Mouse (Mus musculus) hindbrain, embryonic 16.5 days (tissue): ENCODE results near the gene Cln6. TPM values are rescaled to one million over a fixed set of nuclear protein-coding genes. Genes with fewer than 3 reads are reported as not detected.
"Not testable (repeated sequence)": the region's sequence is repeated elsewhere in the genome, so short reads cannot be mapped to it uniquely, and the experiment has no call there.

ENCODE experiments used
- ATAC-seq: fragments of 200-750 bp; cut with Nextera tagmentation; 2 replicates; pipeline ENCODE4 v1.8.0; 2017; ENCODE audit warnings: moderate TSS enrichment, moderate library complexity
- H3K27ac ChIP-seq: fragments of 300-500 bp; sonication (generic); 2 replicates; pipeline ENCODE4 v1.5.1; 2014; ENCODE audit warnings: low read depth, mild to moderate bottlenecking, control low read depth, low read length, moderate library complexity
- H3K27me3 ChIP-seq: fragments of 300-500 bp; sonication (generic); replicated peaks from 2 replicates; pipeline ENCODE4 v1.6.1; 2014; ENCODE audit warnings: low read length; ENCODE audit not compliant: control insufficient read depth, insufficient read depth
- H3K36me3 ChIP-seq: fragments of 300-500 bp; sonication (generic); 2 replicates; pipeline ENCODE4 v1.6.1; 2014; ENCODE audit warnings: mild to moderate bottlenecking, low read length, moderate library complexity, mixed read lengths; ENCODE audit not compliant: control insufficient read depth, insufficient read depth
- H3K4me1 ChIP-seq: fragments of 300-500 bp; sonication (generic); 2 replicates; pipeline ENCODE4 v1.6.1; 2014; ENCODE audit warnings: low read depth, low read length; ENCODE audit not compliant: control insufficient read depth, insufficient read depth
- H3K4me2 ChIP-seq: fragments of 300-500 bp; sonication (generic); 2 replicates; pipeline ENCODE4 v1.6.1; 2014; ENCODE audit warnings: mild to moderate bottlenecking, low read length, control low read depth, moderate library complexity
- H3K4me3 ChIP-seq: fragments of 300-500 bp; sonication (generic); 2 replicates; pipeline ENCODE4 v1.5.1; 2014; ENCODE audit warnings: mild to moderate bottlenecking, low read length, control low read depth, moderate library complexity
- H3K9ac ChIP-seq: fragments of 300-500 bp; sonication (generic); 2 replicates; pipeline ENCODE4 v1.6.1; 2014; ENCODE audit warnings: low read depth, mild to moderate bottlenecking, control low read depth, low read length, moderate library complexity
- H3K9me3 ChIP-seq: fragments of 300-500 bp; sonication (generic); 2 replicates; pipeline ENCODE4 v1.6.1; 2014; ENCODE audit warnings: mild to moderate bottlenecking, low read length, moderate library complexity; ENCODE audit not compliant: control insufficient read depth
- WGBS: fragments of 180-500 bp; shearing (Covaris S2); extraction: QIAGEN DNeasy Blood & Tissue Kit; methylation state at CpG from one replicate; pipeline ENCODE4 v1.1.7; 2014; 5-methylcytosine and 5-hydroxymethylcytosine counted together
- polyA plus RNA-seq: library from polyadenylated mRNA; unstranded; fragments of >200 nt; fragmentation: Nextera tagmentation; extraction: Ambion mirVana; gene quantifications from 2 replicates; pipeline ENCODE4 v1.2.1, GENCODE M21; 2015

Gene Cln6
- polyA plus RNA-seq, 1 experiment from 2014 or later, result 6.7 TPM

DNA sequence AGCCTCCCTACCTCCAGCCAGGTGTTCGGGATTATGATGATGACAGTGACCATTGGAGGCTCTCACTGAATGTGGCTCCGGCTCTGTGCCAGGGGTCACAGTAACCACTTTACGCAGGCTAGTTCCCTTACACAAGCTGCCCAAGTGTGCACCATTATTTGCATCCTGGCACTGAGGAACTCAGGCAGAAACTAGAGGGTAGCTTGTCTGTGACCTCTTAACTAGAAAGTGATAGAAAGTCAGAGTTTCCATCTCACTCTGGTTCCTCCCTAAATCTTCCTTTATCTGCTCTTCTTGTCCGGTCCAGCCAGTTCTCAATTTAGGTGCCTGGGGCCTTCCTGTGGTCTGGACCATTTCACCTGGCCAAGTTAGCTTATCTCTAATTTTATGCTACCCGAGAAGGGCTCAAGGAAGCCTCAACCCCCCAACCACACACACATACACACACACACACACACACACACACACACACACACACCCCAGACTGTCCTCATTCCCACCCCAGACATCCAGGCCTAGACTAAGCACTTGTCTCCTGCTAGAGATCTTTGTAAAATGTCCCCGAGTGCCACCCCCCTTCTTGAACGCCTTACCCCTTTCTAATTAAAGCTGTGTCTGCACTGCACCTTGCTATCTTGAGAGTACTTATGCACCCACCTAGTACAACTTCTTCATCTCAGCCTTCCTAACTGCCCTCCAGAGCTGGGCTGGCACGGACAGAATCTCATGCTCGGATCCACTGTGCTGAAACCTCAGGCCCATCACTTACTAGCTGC is 22.1 kb upstream of the Cln6 start:
- Histone ChIP-seq H3K4me1 (peaks cover 9% of the 10 kb centered on the region; the same call in 1 of the 2 replicates), H3K9ac (no peak overlapping the region), H3K27ac (no peak overlapping the region), H3K4me3 (no peak overlapping the region), H3K36me3 (no peaks in the 10 kb centered on the region), H3K4me2 (no peak overlapping the region), H3K9me3 (no peaks in the 10 kb centered on the region), H3K27me3 (no peaks in the 10 kb centered on the region)
- 80% methylated on average over 9 of the region's 9 CpGs for WGBS
- ATAC-seq, result no peak

DNA sequence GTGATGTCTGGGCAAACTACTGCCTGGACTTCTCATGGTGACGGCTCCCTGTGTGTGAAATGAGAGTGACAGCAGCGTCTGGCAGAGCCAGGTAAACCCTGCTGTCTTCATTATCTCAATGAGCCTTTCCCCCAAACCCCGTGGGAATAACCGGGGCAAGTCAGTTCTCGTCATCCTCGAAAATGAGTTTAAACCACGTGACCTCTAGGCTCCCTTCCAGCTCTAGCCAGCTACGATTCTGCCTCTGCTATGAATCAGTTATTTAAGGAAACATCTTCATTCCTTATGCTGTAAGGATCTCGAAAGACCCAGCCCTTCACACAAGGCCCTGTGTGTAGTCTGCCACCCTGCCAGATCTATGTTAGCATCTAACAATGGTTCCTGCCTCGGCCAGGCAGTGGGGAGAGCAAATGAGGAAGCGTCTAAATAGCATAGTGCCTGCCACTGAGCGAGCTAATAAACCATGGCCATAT is 21.4 kb upstream of the Cln6 start:
- Histone ChIP-seq H3K4me3 (no peak overlapping the region), H3K9ac (no peak overlapping the region), H3K4me1 (peaks cover 9% of the 10 kb centered on the region; the same call in 1 of the 2 replicates), H3K9me3 (no peaks in the 10 kb centered on the region), H3K27ac (no peak overlapping the region), H3K4me2 (no peak overlapping the region), H3K36me3 (no peaks in the 10 kb centered on the region), H3K27me3 (no peaks in the 10 kb centered on the region)
- 47% methylated on average over 12 of the region's 12 CpGs for WGBS
- ATAC-seq, result no peak; the same call in 1 of the 2 replicates

DNA sequence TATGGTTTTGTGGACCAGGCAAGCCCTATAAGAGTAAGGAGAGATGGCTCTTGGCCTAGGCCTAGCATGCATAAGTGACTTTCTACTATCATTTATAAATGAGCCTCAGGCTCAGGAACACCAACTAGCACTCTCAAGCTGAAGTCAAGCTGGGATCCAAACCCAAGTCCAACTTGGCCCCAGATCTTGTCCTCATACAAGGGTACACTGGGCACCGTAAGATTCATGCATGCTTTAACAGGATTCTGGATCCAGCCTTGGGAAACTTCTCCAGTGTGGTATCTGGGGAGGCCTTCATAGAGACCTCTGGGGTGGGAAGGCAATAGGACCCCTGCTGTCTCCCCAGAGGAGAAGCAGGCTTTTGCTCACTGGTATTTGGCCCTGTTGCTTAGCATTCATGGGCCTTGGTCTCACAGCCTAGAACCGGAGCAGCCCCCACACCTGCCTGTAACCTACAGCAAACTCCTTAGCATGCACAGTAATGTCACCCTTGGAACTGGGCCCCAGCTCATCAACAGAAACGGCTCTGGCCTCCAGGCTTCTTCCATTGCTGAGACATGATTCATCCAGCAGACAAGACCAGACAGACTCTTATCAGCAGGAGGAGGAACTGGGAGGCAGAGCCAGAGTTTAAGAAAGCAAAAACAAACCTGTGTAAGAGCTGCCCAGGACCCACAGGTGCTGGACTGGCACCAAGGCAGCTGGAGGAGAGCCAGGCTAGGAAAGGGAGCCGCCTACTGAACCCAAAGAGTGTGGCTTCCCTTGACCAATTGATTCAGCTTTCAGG is 20.6 kb upstream of the Cln6 start:
- peaks cover 3% of the 10 kb centered on the region; the same call in 1 of the 2 replicates for H3K4me1 ChIP-seq
- H3K9ac ChIP-seq, result no peak overlapping the region
- no peak for ATAC-seq
- 74% methylated on average over 4 of the region's 4 CpGs for WGBS
- no peak overlapping the region for H3K4me3 ChIP-seq
- no peaks in the 10 kb centered on the region for H3K36me3 ChIP-seq
- no peaks in the 10 kb centered on the region for H3K9me3 ChIP-seq
- H3K4me2 ChIP-seq, result no peak overlapping the region
- H3K27ac ChIP-seq, result no peak overlapping the region
- no peaks in the 10 kb centered on the region for H3K27me3 ChIP-seq

DNA sequence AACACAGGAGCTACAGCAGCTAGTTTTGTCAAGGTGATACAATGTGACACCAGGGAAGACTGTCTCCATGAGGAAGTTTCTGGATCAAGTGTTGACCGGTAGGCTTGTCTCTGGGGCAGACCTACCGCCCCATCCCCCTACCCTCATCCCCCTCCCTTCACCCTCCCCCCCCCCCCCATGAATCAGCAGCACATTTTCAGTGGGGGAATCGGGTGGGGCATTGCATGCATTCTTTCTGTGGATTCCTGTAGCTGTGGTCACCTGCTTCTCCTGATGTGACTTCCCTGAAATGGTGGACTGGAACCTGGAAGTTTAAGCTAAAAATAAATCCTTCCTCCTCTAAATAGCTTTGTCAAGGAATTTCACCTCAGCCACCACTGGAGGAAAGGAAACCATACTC is 19.1 kb upstream of the Cln6 start:
- H3K4me1 ChIP-seq, result peaks cover 3% of the 10 kb centered on the region; the same call in 1 of the 2 replicates
- H3K9ac ChIP-seq, result no peak overlapping the region
- H3K36me3 ChIP-seq, result no peaks in the 10 kb centered on the region
- no peak overlapping the region for H3K27ac ChIP-seq
- H3K27me3 ChIP-seq, result no peaks in the 10 kb centered on the region
- no peak for ATAC-seq
- H3K4me2 ChIP-seq, result no peak overlapping the region
- H3K4me3 ChIP-seq, result no peak overlapping the region
- H3K9me3 ChIP-seq, result no peaks in the 10 kb centered on the region
- 76% methylated on average over 3 of the region's 3 CpGs for WGBS

- not testable (repeated sequence) for ATAC-seq
These were observed 18.7 kb upstream of the Cln6 start for GRCm38 (mm10) chr9:62819910-62820309.

GRCm38 (mm10) chr9:62820829-62821228 is 17.8 kb upstream of the Cln6 start:
- 86% methylated on average over 6 of the region's 6 CpGs for WGBS
- H3K4me1 ChIP-seq, result peaks cover 3% of the 10 kb centered on the region; the same call in 1 of the 2 replicates

More at GRCm38 (mm10) chr9:62819910-62820309, 18.7 kb upstream of the Cln6 start:
- H3K27me3 ChIP-seq, H3K4me2 ChIP-seq, H3K27ac ChIP-seq, H3K4me3 ChIP-seq, H3K36me3 ChIP-seq, H3K9me3 ChIP-seq, H3K4me1 ChIP-seq, H3K9ac ChIP-seq: not testable (repeated sequence)
- WGBS, result 88% methylated on average over 6 of the region's 6 CpGs

GRCm38 (mm10) chr9:62821811-62822210 is 16.8 kb upstream of the Cln6 start:
- Histone ChIP-seq H3K9ac (no peak overlapping the region), H3K4me3 (no peak overlapping the region), H3K27me3 (no peaks in the 10 kb centered on the region), H3K36me3 (no peaks in the 10 kb centered on the region), H3K4me1 (peaks cover 12% of the 10 kb centered on the region; the same call in 1 of the 2 replicates), H3K4me2 (no peak overlapping the region), H3K9me3 (no peaks in the 10 kb centered on the region), H3K27ac (no peak overlapping the region)
- ATAC-seq, result no peak
- 96% methylated on average over 7 of the region's 7 CpGs for WGBS

More at GRCm38 (mm10) chr9:62820829-62821228, 17.8 kb upstream of the Cln6 start:
- H3K36me3 ChIP-seq, result no peaks in the 10 kb centered on the region
- no peak for ATAC-seq
- no peak overlapping the region for H3K4me2 ChIP-seq
- no peak overlapping the region for H3K9ac ChIP-seq
- no peak overlapping the region for H3K4me3 ChIP-seq
- H3K27ac ChIP-seq, result no peak overlapping the region
- no peaks in the 10 kb centered on the region for H3K27me3 ChIP-seq
- H3K9me3 ChIP-seq, result no peaks in the 10 kb centered on the region

DNA sequence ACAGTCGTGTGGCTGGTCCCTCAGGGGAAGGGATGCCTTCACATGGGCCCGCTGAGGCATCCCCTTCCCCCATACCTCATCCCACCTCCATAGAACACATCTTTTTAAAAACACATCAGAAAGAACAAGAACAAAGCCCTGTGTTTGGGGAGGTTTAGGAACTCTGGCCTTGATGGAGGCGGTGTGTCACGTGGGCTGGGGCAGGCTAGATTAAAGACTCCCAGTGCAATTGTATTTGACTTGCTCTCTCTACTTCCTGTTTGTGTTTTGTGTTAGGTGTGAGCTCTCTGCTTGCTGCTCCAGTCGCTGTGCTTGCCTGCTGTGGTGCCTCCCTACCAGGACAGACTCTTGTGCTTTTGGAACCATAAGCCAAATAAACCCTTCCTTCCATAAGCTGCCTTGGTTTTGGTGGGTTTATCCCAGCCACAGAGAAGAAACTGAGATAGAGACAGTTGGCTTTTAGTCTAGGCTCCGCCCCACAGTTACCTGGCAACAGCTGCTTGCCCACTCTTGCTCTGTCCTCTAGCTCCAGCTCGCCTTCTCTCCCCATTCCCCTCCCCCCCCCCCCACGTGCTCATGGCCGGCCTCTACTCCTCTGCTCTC is 12.7 kb upstream of the Cln6 start:
- Histone ChIP-seq H3K4me3 (no peak overlapping the region), H3K27ac (no peak overlapping the region), H3K27me3 (no peaks in the 10 kb centered on the region), H3K9me3 (no peaks in the 10 kb centered on the region), H3K36me3 (no peaks in the 10 kb centered on the region), H3K9ac (no peak overlapping the region), H3K4me1 (peaks cover 15% of the 10 kb centered on the region), H3K4me2 (0 out of 2 replicates have a peak overlapping the region, but pooled peaks have one; percentile 5)
- WGBS, result 8% methylated on average over 9 of the region's 9 CpGs
- ATAC-seq, result peak; percentile 35; the same call in 1 of the 2 replicates
